Mouse (Mus musculus) heart, postnatal 25 days (tissue): ENCODE results near the gene Foxp3. TPM values are rescaled to one million over a fixed set of nuclear protein-coding genes. Genes with fewer than 3 reads are reported as not detected.

Experiments used
- DNase-seq: peaks from one replicate; pipeline ENCODE4 v3.0.0; 2022; ENCODE audit warnings: low spot score
- intact Hi-C: fragments of 180-260 bp; cut with DNase I; formaldehyde crosslinking; loops from one replicate; pipeline ENCODE4 v1.15.1; 2025
- total RNA-seq, 2 experiments: library from RNA; stranded (reverse); gene quantifications; 2 replicates each; pipeline ENCODE4 v1.2.3; 2021

Foxp3 gene
- total RNA-seq = not detected

- peak; percentile 4 for DNase-seq
- intact Hi-C loops = loop anchor here (2.0 to 5.0 kb wide), 2 partner anchors 74 to 151 kb away; no protein-coding TSS in a partner anchor
These were observed at the start of gene Foxp3 for GRCm38 (mm10) chrX:7573176-7574086. Foxp3 (plus strand) TSS chrX:7573644.

GRCm38 (mm10) chrX:7524961-7525360 lies 48.5 kb upstream of the Foxp3 start:
- intact Hi-C loops = no loop called here
- no peak for DNase-seq

- no peak for DNase-seq
- intact Hi-C loops = no loop called here
These were observed 20.0 kb upstream of the Foxp3 start for GRCm38 (mm10) chrX:7553474-7553873.

- intact Hi-C loops = no loop called here
- no peak for DNase-seq
These were observed 10.4 kb upstream of the Foxp3 start for GRCm38 (mm10) chrX:7563076-7563475.

- DNase-seq = no peak
- intact Hi-C loops = no loop called here
These were observed 7.1 kb upstream of the Foxp3 start for GRCm38 (mm10) chrX:7566352-7566751.

GRCm38 (mm10) chrX:7567491-7567890 lies 6.0 kb upstream of the Foxp3 start:
- intact Hi-C loops = no loop called here
- no peak for DNase-seq

- DNase-seq = no peak
- intact Hi-C loops = loop anchor here (5.0 kb wide), 1 partner anchor 77 kb away; no protein-coding TSS in a partner anchor
These were observed 2.8 kb upstream of the Foxp3 start for GRCm38 (mm10) chrX:7570481-7571175.

- intact Hi-C loops = loop anchor here (2.0 to 5.0 kb wide), 2 partner anchors 76 to 149 kb away; no protein-coding TSS in a partner anchor
- no peak for DNase-seq
These were observed 1.8 kb upstream of the Foxp3 start for GRCm38 (mm10) chrX:7571565-7572136.

- intact Hi-C loops = loop anchor here (2.0 to 5.0 kb wide), 2 partner anchors 75 to 150 kb away; no protein-coding TSS in a partner anchor
These were observed 978 bp upstream of the Foxp3 start for GRCm38 (mm10) chrX:7572466-7572865.

GRCm38 (mm10) chrX:7574087-7574884 lies 842 bp downstream of the Foxp3 start, which contains the start of gene Ppp1r3f:
Ppp1r3f (minus strand) TSS chrX:7574283.
- DNase-seq = peak; percentile 88
- intact Hi-C loops = loop anchor here (5.0 kb wide), 1 partner anchor 73 kb away; no protein-coding TSS in a partner anchor

More at GRCm38 (mm10) chrX:7572466-7572865, 978 bp upstream of the Foxp3 start:
- DNase-seq = no peak

GRCm38 (mm10) chrX:7574885-7575231 lies 1.4 kb downstream of the Foxp3 start:
- intact Hi-C loops = loop anchor here (5.0 kb wide), 1 partner anchor 72 kb away; no protein-coding TSS in a partner anchor
- DNase-seq = no peak

- intact Hi-C loops = no loop called here
- no peak for DNase-seq
These were observed 7.7 kb downstream of the Foxp3 start for GRCm38 (mm10) chrX:7581151-7581550.

GRCm38 (mm10) chrX:7583881-7584280 lies 10.4 kb downstream of the Foxp3 start:
- intact Hi-C loops = no loop called here
- DNase-seq = no peak

- intact Hi-C loops = no loop called here
- DNase-seq = no peak
These were observed 12.9 kb downstream of the Foxp3 start for GRCm38 (mm10) chrX:7586356-7586755.

GRCm38 (mm10) chrX:7595371-7595770 lies 21.9 kb downstream of the Foxp3 start:
- no peak for DNase-seq
- intact Hi-C loops = no loop called here

GRCm38 (mm10) chrX:7604004-7604403 lies 30.6 kb downstream of the Foxp3 start:
- no peak for DNase-seq
- intact Hi-C loops = loop anchor here (5.0 to 10.0 kb wide), 2 partner anchors 93 to 341 kb away; partner anchors contain the start of genes Gpkow and Hdac6

- intact Hi-C loops = loop anchor here (5.0 to 10.0 kb wide), 3 partner anchors 37 to 340 kb away; partner anchors contain the start of genes Gpkow and Hdac6
- DNase-seq = peak; percentile 66
These were observed 31.6 kb downstream of the Foxp3 start, which contains the start of gene Ccdc22 for GRCm38 (mm10) chrX:7604879-7605574. Ccdc22 (minus strand) TSS chrX:7605517.

GRCm38 (mm10) chrX:7605575-7605941 lies 32.1 kb downstream of the Foxp3 start:
- no peak for DNase-seq
- intact Hi-C loops = loop anchor here (5.0 to 10.0 kb wide), 2 partner anchors 37 to 339 kb away; partner anchors contain the start of gene Hdac6
